Mouse (Mus musculus): Measurements from ENCODE around the gene Cdh24.

Cdh24 gene

GRCm38 (mm10) chr14:54607226-54607625 lies 33.9 kb downstream of the Cdh24 start:
- DNase-seq (ENCODE audit: low spot score in 2 of 2) = no peak

- peak; percentile 85 to 86 for DNase-seq (ENCODE audit: low spot score in 2 of 2)
Observed at GRCm38 (mm10) chr14:54605752-54606321, 35.3 kb downstream of the Cdh24 start, which contains the start of gene 4931414P19Rik. Gene 4931414P19Rik (minus strand): TSS chr14:54605993.

- DNase-seq (ENCODE audit: low spot score in 2 of 2) = no peak
Observed at GRCm38 (mm10) chr14:54603686-54604085, 37.5 kb downstream of the Cdh24 start.

DNA sequence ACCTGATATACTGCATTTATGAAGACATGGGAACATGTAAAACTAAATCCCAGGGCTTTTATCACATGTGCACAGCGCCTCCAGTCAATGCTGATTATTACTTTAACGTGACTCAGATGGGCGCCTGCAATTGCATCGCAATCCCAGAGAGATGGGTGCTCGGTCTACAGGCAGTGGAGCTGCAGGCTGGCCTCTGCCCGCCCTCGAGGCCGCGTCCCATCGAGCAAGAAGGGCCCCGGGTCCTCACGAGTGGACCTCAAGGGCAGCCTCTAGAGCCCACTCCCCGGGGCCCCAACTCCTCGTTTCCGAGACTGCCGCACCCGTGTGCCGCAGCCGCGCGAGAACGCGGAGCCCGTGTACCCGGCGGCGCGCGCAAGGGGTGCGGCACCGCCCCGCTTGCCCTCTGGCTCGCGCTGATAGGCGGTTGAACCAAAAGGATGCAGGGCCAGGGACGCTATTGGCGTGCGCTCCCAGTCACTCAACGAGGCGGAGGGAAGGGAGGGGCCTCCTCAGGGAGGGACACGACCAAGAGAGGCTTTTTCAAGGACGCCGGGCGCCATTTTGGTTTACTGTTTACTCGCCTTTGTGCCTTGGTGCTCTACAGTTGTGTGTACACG lies 38.0 kb downstream of the Cdh24 start:
- DNase-seq (ENCODE audit: low spot score in 2 of 2) = peak; percentile 98

DNA sequence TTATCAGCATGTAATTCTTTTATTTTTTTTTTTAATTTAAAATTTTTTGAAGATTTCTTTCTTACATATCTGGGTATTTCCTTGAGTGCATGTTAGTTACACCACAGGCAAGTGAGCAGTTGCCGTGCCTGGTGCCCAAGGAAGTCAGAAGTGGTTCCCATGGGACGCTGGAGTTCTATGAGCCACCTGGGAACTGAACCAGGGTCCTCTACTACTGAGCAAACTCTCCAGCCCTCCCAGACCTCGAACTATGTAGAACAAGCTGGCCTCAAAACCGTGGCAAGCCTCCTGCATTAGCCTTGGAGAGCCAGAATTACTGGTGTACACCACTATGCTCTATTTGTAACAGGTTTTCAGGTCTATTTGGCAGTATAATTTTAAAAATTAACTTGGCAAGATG lies 38.6 kb downstream of the Cdh24 start:
- DNase-seq (ENCODE audit: low spot score in 2 of 2) = no peak

DNA sequence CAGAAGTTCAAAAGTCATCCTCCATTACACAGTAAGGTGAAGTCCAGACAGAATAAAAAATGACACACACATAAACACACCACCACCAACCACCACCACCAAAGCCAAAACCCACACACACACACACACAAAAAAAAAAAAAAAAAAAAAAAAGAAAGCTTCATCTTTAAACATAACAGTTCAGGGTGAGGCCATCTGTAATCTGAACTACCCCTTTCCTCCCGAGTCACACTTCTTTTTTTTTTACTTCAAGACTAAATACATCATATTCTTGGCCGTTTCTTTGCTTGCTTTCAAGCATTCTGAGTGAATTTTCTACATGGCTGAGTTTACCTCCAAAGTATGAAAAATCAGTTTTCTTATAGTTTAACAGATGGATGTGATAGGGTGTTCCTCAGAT lies 39.6 kb downstream of the Cdh24 start:
- DNase-seq (ENCODE audit: low spot score in 2 of 2) = no peak

GRCm38 (mm10) chr14:54597084-54597483 lies 44.1 kb downstream of the Cdh24 start:
- DNase-seq (ENCODE audit: low spot score in 2 of 2) = no peak

DNA sequence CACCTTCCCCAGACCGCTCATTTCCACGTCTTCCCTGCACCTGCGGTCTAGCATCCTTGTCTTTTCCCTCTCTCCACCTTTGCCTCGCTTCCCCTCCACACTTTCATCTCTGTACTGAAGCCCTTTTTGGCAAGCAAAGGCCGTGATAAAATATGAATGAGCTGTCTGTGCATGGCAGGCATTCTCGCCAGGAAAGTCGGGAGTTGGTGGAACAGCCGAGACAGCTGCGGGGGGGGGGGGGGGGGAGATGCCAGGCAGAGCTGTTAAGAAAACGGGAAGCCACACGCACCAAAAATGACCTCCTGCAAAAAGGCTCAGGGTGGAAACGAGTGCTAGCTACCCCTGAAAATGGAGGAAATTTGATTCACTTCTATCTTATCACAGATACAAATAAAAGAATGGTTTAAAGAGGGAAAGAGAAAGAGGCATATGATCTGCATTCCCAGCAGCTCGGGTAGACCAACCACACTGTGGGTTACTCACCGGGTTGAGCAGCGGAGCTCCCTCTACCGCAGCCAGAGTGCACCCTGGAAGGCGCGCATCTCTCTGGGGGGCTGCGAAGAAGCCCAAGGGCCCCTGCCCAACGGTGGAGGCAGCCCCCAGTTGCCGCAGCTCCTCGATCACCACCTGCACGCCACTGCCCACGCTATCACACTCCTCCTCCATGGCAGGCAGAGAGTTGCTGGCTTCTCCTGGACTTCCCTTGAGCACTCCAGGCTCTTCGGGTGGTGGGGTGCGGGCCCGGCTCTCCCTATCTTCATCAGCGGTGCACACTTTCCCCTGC lies 46.3 kb downstream of the Cdh24 start:
- DNase-seq (ENCODE audit: low spot score in 2 of 2) = peak in 1 of 2 experiments; percentile 52

DNA sequence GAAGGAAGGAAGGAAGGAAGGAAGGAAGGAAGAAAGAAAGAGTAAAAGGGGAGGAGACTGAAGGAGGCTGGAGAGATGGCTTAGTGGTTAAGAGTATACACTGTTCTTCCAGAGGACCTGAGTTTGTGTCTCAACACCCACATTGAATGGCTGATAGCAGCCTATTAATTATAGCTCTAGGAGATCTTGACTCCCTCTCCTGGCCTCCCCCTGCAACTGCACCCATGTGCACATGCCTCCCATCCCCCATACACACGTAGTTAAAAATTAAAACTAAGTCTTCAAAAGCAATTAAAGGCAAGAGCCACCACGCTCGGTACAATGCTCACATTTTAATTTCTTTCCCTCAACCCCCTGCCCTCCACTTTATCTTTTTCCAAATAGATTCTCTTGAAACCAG lies 47.1 kb downstream of the Cdh24 start:
- DNase-seq (ENCODE audit: low spot score in 2 of 2) = no peak

DNA sequence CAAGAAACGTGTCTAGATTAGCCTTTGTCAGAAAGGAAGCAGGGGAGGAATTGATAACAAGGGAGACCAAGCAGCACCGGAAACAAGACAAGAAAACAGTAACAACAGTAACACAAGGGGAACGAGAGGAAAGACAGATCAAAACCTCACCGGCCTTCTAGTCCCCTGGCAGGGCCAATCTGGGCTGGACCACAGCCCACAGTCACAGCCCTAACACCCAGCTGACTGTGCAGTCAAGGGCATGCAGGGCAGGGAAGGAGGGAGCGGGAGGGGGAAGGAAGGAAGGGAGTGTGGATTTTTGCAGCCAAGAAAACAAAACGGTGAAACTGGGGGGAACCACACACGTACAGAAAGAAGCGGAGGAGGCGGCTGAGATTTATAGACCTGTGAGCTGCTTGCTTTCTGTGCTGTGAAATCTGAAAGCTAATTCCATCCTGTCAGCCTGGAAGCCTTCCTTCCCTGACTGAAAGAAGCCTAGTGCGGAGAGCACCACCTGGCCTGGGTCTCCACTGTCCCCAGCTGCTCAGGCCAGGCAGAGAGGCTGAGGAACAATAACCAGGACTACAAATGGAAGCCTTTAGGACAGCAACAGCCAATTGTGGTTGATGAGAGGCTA lies 48.7 kb downstream of the Cdh24 start:
- DNase-seq (ENCODE audit: low spot score in 2 of 2) = peak; percentile 46 to 75

DNA sequence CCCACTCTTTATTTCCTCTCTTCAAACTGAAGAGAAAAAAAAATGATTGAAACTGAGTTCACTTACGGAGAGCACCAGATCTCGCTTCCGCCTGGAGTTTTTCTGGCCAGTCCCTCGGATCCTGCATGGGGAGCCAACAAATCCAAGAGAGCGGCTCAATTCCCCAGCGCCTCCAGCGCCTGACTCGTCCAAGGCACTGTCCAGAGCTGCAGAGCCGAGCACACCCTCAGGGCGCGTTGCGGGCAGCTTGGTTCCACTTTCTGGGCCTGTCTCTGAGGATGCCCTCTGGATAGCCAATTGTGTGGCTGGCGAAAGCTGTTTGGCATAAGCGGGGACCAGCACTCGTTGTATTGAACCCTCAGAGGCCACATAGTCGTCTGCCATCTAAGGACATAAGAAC lies 50.1 kb downstream of the Cdh24 start:
- DNase-seq (ENCODE audit: low spot score in 2 of 2) = no peak

DNA sequence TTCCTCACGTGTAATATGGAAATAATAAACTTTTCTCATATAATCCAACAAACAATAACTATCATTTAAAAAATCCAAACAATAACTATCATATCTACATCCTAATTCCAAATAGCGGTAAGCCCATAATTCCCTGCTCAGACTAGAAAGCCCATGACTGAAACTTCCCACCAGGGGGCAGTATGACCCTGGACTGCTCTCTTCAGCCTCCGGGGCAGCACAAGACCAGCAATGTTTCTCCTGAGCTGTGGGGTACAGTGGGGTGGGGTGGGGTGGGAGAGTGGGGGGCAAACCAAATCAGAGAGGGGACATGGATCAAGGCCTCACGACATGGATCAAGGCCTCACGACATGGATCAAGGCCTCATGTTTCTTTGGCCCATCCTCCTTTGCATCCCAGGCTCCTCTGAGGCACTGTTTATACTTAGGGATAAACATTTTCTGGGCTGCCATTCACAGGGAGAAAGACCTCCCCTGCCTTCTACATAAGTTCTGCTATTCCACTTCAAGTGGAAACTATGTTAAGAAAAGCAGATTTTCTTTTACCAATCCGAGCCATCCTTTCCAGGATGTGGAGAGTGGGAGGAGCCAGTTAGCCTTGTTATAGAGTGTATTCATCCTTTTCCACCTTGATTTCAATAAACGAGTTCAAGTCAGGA lies 57.4 kb downstream of the Cdh24 start:
- DNase-seq (ENCODE audit: low spot score in 2 of 2) = peak in 1 of 2 experiments; percentile 61

- no peak for DNase-seq (ENCODE audit: low spot score in 2 of 2)
Observed at GRCm38 (mm10) chr14:54582536-54582935, 58.6 kb downstream of the Cdh24 start.

Data from right cerebral cortex, postnatal 10 days (tissue).